Mouse (Mus musculus): ENCODE measurements around the gene Scaf8. TPM values are rescaled to one million over a fixed set of nuclear protein-coding genes. Genes with fewer than 3 reads are reported as not detected.
"Not testable (repeated sequence)": the region's sequence is repeated elsewhere in the genome, so short reads cannot be mapped to it uniquely, and the experiment has no call there.

Scaf8 gene
- polyA plus RNA-seq, 1 experiment from 2014 or later: 13.4 TPM

DNA sequence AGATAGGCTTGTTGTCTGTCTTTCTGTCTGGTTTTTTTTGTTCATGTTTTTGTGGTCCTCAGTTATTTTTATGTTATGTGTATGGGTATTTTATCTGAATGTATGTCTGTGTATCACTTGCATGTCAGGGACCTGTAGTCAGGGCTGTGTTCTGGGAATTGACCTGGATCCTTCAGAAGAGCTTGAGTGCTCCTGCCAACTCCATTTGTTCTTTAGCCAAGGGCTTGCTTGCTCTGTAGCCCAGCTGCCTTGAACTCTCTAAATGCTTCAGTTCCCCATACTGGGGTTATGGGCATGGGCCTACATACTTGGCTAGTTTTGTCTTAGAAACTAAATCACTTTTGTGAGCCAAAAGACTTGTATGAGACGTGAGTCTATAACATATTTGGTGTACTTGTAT is 13.9 kb downstream of the Scaf8 start:
- H3K9ac ChIP-seq: no peak overlapping the region
- no peak overlapping the region for H3K4me3 ChIP-seq
- peaks cover 3% of the 10 kb centered on the region; the same call in 1 of the 2 replicates for H3K36me3 ChIP-seq
- peaks cover 7% of the 10 kb centered on the region for H3K4me1 ChIP-seq (replicated peaks)
- WGBS: 85% methylated on average over 1 of the region's 1 CpGs
- H3K27ac ChIP-seq: no peak overlapping the region
- no peaks in the 10 kb centered on the region for H3K9me3 ChIP-seq (replicated peaks)
- no peak overlapping the region for H3K4me2 ChIP-seq
- no peaks in the 10 kb centered on the region for H3K27me3 ChIP-seq
- ATAC-seq (replicated peaks; ENCODE audit: insufficient number of reproducible peaks, insufficient read depth, low FRiP score, low read depth): no peak

DNA sequence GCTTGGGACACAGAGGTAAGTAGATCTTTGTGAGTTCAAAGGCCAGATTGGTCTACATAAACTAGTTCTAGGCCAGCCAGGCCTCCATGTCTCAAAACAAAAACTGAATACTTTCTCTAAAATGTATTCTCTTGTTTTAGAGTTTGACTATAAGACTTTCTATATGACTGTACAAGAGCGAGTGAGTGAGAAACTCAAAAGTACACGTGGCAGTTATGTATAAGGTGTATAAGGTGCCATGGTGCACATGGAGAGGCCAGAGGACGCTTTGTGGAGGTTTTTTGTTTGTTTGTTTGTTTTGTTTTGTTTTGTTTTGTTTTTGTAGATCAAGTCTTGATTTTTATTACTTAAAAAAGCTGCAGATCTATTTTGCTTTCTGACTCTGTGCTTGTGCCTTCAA is 15.0 kb downstream of the Scaf8 start:
- H3K4me3 ChIP-seq: no peak overlapping the region
- peaks cover 7% of the 10 kb centered on the region for H3K4me1 ChIP-seq (replicated peaks)
- H3K27me3 ChIP-seq: no peaks in the 10 kb centered on the region
- peaks cover 3% of the 10 kb centered on the region; the same call in 1 of the 2 replicates for H3K36me3 ChIP-seq
- 85% methylated on average over 3 of the region's 3 CpGs for WGBS
- no peak overlapping the region for H3K4me2 ChIP-seq
- H3K9me3 ChIP-seq (replicated peaks): no peaks in the 10 kb centered on the region
- ATAC-seq (replicated peaks; ENCODE audit: insufficient number of reproducible peaks, insufficient read depth, low FRiP score, low read depth): no peak
- H3K27ac ChIP-seq: no peak overlapping the region
- H3K9ac ChIP-seq: no peak overlapping the region

DNA sequence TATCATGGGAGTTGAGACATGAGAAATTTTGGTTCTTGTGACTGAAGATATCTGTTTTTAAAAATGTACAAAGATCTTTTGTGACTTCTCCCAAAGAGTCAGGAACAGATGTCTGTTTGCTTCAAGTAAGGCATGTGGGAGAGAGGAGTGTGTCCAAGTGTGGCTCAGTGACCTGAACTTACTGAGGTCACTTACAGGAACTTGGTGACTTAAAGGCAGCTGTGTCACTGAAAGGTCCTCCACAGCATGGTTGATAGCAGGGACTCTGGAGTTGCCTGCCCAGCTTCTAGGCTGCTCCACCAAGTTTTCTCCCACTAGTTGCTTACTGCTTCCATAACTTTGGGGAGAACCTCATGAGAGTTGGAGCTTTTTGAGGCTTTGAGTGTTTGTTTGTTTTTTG is 20.6 kb downstream of the Scaf8 start:
- Histone ChIP-seq H3K4me1 (replicated peaks) (peaks cover 37% of the 10 kb centered on the region), H3K4me2 (no peak overlapping the region), H3K4me3 (no peak overlapping the region), H3K36me3 (no peaks in the 10 kb centered on the region; the same call in 1 of the 2 replicates), H3K27ac (no peak overlapping the region), H3K9me3 (replicated peaks) (no peaks in the 10 kb centered on the region), H3K9ac (no peak overlapping the region), H3K27me3 (no peaks in the 10 kb centered on the region)
- no peak for ATAC-seq (replicated peaks; ENCODE audit: insufficient number of reproducible peaks, insufficient read depth, low FRiP score, low read depth)

DNA sequence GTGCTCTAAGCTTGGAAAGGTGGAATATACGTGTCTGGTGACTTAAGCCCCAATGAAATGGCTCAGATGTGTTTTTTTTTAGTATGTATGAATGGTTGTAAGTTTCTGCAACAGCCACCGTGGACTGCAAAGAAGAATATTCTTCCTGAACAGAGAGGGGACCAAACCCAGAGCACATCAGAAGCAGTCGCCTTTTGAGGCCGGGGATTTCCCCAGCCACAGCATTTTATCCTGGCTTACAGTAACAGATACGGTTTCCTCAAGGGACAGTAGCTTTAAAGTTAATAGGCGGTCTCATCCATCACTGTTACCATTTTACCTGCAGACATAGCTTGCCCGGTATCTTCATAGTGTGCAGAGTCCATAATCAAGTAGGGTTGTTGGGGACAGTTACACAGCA is 21.4 kb downstream of the Scaf8 start:
- Histone ChIP-seq H3K4me2 (no peak overlapping the region), H3K27me3 (no peaks in the 10 kb centered on the region), H3K36me3 (no peaks in the 10 kb centered on the region; the same call in 1 of the 2 replicates), H3K9me3 (replicated peaks) (no peaks in the 10 kb centered on the region), H3K9ac (no peak overlapping the region), H3K4me1 (replicated peaks) (peaks cover 41% of the 10 kb centered on the region), H3K4me3 (no peak overlapping the region), H3K27ac (no peak overlapping the region)
- 70% methylated on average over 7 of the region's 7 CpGs for WGBS
- ATAC-seq (replicated peaks; ENCODE audit: insufficient number of reproducible peaks, insufficient read depth, low FRiP score, low read depth): no peak

DNA sequence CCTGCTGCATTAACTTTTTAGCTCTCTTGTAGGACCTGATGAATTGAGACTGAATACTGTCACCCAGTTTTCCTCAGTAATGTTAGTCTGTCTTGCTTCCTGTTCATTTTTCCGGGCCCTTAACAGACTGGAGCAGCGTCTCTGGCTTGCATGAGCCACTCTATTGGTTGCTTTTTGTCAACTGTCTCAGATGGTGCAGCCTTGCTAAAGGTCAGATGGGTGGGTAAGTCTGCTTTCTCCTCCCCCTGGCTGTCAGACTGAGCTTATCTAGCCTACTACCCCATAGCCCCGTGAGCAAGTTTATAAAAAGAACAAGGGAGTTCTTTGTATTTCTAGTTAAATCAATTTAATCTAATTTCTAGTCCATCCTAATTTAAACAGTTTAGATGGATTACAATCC is 23.6 kb downstream of the Scaf8 start:
- H3K27ac ChIP-seq: peak overlapping the region; percentile 17; the same call in 1 of the 2 replicates
- no peaks in the 10 kb centered on the region for H3K27me3 ChIP-seq
- peak overlapping the region; percentile 27; the same call in 1 of the 2 replicates for H3K4me2 ChIP-seq
- no peaks in the 10 kb centered on the region for H3K9me3 ChIP-seq (replicated peaks)
- no peak overlapping the region for H3K9ac ChIP-seq
- WGBS: 9% methylated on average over 3 of the region's 3 CpGs
- H3K36me3 ChIP-seq: no peaks in the 10 kb centered on the region
- H3K4me3 ChIP-seq: no peak overlapping the region
- H3K4me1 ChIP-seq (replicated peaks): peaks cover 50% of the 10 kb centered on the region
- peak; percentile 55; the same call in 1 of the 2 replicates for ATAC-seq (replicated peaks; ENCODE audit: insufficient number of reproducible peaks, insufficient read depth, low FRiP score, low read depth)

DNA sequence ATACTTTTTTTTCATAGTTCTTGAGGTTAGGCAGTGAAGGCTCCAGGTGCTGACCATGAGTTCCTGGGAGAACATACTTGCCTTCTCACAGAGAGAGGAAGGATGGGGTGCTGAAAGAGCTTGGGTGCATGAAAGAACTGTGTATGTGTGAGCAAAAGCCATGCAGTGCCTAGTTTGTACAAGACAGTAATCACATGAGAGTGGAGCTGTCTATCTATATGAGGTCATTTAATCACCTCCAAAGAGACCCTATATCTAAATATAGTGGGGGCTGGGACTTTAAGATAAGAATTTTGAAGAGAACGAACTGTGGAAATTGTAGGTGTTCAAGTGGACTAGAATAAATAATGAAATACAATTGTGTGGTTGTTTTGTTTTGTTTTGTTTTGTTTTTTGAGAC is 25.3 kb downstream of the Scaf8 start:
- 0 out of 2 replicates have a peak, but pooled peaks cover under 1% of the 10 kb centered on the region for H3K36me3 ChIP-seq
- no peaks in the 10 kb centered on the region for H3K9me3 ChIP-seq (replicated peaks)
- peaks cover 54% of the 10 kb centered on the region for H3K4me1 ChIP-seq (replicated peaks)
- no peak overlapping the region for H3K27ac ChIP-seq
- no peak overlapping the region for H3K4me2 ChIP-seq
- no peak overlapping the region for H3K9ac ChIP-seq
- WGBS: 31% methylated on average over 1 of the region's 1 CpGs
- no peak for ATAC-seq (replicated peaks; ENCODE audit: insufficient number of reproducible peaks, insufficient read depth, low FRiP score, low read depth)
- no peaks in the 10 kb centered on the region for H3K27me3 ChIP-seq
- no peak overlapping the region for H3K4me3 ChIP-seq

DNA sequence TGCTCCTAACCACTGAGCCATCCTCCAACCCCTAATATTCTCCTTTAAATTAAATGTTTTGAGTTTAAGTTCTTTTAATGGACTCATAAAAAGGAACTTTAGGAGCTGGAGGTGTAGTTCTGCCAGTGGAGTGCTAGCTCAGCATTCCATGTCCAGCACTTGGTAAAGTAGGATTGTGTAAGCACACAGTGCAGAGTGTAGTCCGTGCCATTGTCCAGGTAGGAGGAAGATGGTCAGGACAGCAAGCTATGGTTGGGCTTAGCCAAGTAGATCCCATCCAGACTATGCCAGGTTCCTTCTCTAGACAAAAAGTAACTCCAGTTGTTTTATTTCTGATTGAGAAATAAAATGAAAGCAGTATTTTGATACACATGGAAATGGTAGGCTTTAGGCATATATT is 34.1 kb downstream of the Scaf8 start:
- H3K4me3 ChIP-seq: no peak overlapping the region
- no peak for ATAC-seq (replicated peaks; ENCODE audit: insufficient number of reproducible peaks, insufficient read depth, low FRiP score, low read depth)
- no peak overlapping the region for H3K27ac ChIP-seq
- no peak overlapping the region for H3K9ac ChIP-seq
- peaks cover 12% of the 10 kb centered on the region; the same call in 1 of the 2 replicates for H3K36me3 ChIP-seq
- no peaks in the 10 kb centered on the region for H3K27me3 ChIP-seq
- H3K9me3 ChIP-seq (replicated peaks): no peaks in the 10 kb centered on the region
- H3K4me1 ChIP-seq (replicated peaks): peaks cover 12% of the 10 kb centered on the region
- WGBS: 88% methylated on average over 1 of the region's 1 CpGs
- H3K4me2 ChIP-seq: no peak overlapping the region

DNA sequence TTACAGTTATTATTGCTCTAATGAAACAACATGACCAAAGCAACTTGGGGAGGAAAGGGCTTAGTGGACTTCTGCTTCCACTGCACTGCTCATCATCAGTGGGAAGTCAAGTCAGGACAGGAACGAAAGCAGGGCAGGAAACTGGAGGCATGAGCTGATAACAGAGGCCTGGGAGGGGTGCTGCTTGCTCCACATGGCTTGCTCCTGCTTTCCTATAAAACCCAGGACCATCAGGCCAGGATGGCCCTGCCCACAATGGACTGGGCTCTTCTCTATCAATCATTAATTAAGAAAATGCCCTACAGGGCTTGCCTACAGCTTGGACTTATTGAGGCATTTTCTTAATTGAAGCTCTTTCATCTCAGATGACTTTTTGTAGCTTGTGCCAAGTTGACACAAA is 34.8 kb downstream of the Scaf8 start:
- peaks cover 15% of the 10 kb centered on the region; the same call in 1 of the 2 replicates for H3K36me3 ChIP-seq
- no peaks in the 10 kb centered on the region for H3K9me3 ChIP-seq (replicated peaks)
- peaks cover 9% of the 10 kb centered on the region for H3K4me1 ChIP-seq (replicated peaks)
- H3K4me2 ChIP-seq: no peak overlapping the region
- H3K4me3 ChIP-seq: no peak overlapping the region
- ATAC-seq (replicated peaks; ENCODE audit: insufficient number of reproducible peaks, insufficient read depth, low FRiP score, low read depth): no peak
- no peak overlapping the region for H3K27ac ChIP-seq
- H3K9ac ChIP-seq: no peak overlapping the region
- WGBS: 33% methylated on average over 1 of the region's 1 CpGs
- H3K27me3 ChIP-seq: no peaks in the 10 kb centered on the region

DNA sequence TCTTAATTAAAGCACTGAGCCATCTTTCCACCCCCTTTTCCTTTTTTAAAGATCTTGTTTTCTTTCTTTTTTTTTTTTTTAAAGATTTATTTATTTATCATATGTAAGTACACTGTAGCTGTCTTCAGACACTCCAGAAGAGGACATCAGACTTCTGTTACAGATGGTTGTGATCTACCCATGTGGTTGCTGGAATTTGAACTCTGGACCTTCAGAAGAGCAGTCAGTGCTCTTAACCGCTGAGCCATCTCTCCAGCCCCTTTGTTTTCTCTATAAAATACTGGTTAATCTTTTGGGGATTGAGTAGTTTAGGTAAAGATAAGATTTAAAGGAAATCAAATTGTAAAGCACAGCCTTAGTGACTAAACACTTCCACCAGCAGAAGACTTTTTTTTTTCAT is 35.9 kb downstream of the Scaf8 start:
- not testable (repeated sequence) for H3K9ac ChIP-seq; H3K4me1 ChIP-seq (replicated peaks); H3K27ac ChIP-seq; ATAC-seq (replicated peaks; ENCODE audit: insufficient number of reproducible peaks, insufficient read depth, low FRiP score, low read depth); H3K27me3 ChIP-seq; H3K4me2 ChIP-seq; H3K4me3 ChIP-seq; H3K9me3 ChIP-seq (replicated peaks)
- WGBS: 88% methylated on average over 1 of the region's 1 CpGs
- H3K36me3 ChIP-seq: peaks cover 11% of the 10 kb centered on the region; the same call in 1 of the 2 replicates

DNA sequence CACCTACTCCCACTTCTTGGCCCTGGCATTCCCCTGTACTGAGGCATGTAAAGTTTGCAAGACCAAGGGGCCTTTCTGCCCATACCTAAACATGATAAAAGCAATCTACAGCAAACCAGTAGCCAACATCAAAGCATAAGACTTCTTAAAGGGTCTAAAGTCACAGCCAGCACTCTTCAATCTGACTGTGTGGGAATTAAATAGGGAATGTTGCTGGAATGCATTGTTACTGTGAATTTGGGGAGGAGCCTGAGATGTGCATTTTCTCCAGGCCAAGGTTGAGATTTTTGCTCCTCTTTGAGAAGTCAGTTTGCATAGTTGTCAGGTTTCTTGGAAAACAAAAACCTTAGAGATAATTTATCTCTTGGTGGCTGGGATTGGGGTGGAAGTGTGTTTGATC is 36.4 kb downstream of the Scaf8 start:
- H3K4me2 ChIP-seq: no peak overlapping the region
- no peaks in the 10 kb centered on the region for H3K27me3 ChIP-seq
- H3K36me3 ChIP-seq: peaks cover 16% of the 10 kb centered on the region; the same call in 1 of the 2 replicates
- H3K4me1 ChIP-seq (replicated peaks): peaks cover 8% of the 10 kb centered on the region; the same call in 1 of the 2 replicates
- H3K9ac ChIP-seq: no peak overlapping the region
- H3K4me3 ChIP-seq: no peak overlapping the region
- no peak for ATAC-seq (replicated peaks; ENCODE audit: insufficient number of reproducible peaks, insufficient read depth, low FRiP score, low read depth)
- no peaks in the 10 kb centered on the region for H3K9me3 ChIP-seq (replicated peaks)
- H3K27ac ChIP-seq: no peak overlapping the region

DNA sequence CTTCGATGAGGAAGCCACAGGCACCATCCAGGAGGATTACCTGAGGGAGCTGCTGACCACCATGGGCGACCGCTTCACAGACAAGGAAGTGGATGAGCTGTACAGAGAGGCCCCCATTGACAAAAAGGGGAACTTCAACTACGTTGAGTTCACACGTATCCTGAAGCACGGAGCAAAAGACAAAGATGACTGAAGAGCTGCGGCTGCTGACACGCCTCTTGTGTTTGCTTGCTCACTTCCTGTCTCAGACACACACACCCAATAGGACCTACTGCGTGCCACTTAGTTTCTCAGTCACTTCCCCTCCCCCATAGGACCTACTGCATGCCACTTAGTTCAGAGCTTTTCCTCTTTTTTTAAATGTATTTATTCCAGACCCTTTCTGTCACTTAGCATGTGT is 41.4 kb downstream of the Scaf8 start:
- H3K4me3 ChIP-seq; H3K9ac ChIP-seq; H3K4me2 ChIP-seq; ATAC-seq (replicated peaks; ENCODE audit: insufficient number of reproducible peaks, insufficient read depth, low FRiP score, low read depth); H3K27ac ChIP-seq; H3K9me3 ChIP-seq (replicated peaks); H3K27me3 ChIP-seq; H3K4me1 ChIP-seq (replicated peaks): not testable (repeated sequence)
- 83% methylated on average over 9 of the region's 9 CpGs for WGBS
- H3K36me3 ChIP-seq: peaks cover 23% of the 10 kb centered on the region

DNA sequence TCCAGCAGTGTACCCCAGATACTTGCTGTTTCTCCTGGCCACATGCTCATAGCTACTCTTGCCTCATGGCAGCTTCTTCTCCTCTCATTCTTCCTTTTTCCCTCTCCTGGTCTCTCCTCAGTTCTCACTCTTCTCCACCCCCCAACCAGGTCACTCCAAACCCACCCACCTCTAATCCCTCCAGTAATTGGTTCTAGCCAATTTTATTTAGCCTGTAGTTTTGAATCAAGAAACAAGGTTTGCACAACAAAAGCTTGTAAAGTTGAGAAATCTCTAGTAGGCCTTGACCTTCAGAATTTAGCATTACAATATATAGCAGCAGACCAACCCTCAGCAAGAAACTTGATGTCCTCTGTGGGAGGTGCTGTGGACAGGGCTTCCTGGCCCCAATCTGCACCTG is 42.2 kb downstream of the Scaf8 start:
- Histone ChIP-seq H3K4me2 (no peak overlapping the region), H3K4me1 (replicated peaks) (no peaks in the 10 kb centered on the region), H3K9me3 (replicated peaks) (no peaks in the 10 kb centered on the region), H3K36me3 (peaks cover 23% of the 10 kb centered on the region), H3K9ac (no peak overlapping the region), H3K27me3 (no peaks in the 10 kb centered on the region), H3K4me3 (no peak overlapping the region), H3K27ac (no peak overlapping the region)
- no peak for ATAC-seq (replicated peaks; ENCODE audit: insufficient number of reproducible peaks, insufficient read depth, low FRiP score, low read depth)
